In genomic region chr4:116650924-116651796, GRCm38 (mm10) we compare ENCODE assay signal across 8 mouse cellular contexts. TPM values are rescaled to one million over a fixed set of nuclear protein-coding genes. Genes with fewer than 3 reads are reported as not detected.
DNase-seq lines count a peak whose midpoint lies in the region; ATAC-seq lines count a peak whose summit lies in the region.

TSS of gene Akr1a1 (minus strand) at chr4:116651680.

- DNase-seq in adipocyte (ENCODE audit: low spot score): peak; percentile 91
- peak; percentile 96 for DNase-seq in embryo, embryonic 10 days (ENCODE audit: low spot score)
- peak; percentile 92 for DNase-seq in gastrocnemius, postnatal 14 days
- DNase-seq in left cerebral cortex, postnatal 10 days (ENCODE audit: extremely low spot score in 1 of 2, low spot score in 2 of 2): peak; percentile 88 to 95
- peak; percentile 93 for DNase-seq in right cerebral cortex, postnatal 25 days
- peak; percentile 89 to 91 for DNase-seq in urinary bladder, postnatal 4 days (ENCODE audit: low spot score in 2 of 2)

- peak; percentile 96 for ATAC-seq in inflammation-experienced regulatory T-cells, adult 6 months
- peak; percentile 91 for ATAC-seq in megakaryocyte-erythroid progenitor cell, adult 5-6 weeks (replicated peaks; ENCODE audit: low FRiP score, low TSS enrichment, poor library complexity, severe bottlenecking)

- intact Hi-C loops in gastrocnemius, postnatal 14 days (cut with DNase I; ENCODE audit: low total_unique reads): no loop called here
- intact Hi-C loops in left cerebral cortex, postnatal 10 days (cut with DNase I): loop anchor here (5.0 kb wide), 1 partner anchor 36 kb away; the partner anchor contains the start of gene Prdx1

RNA-seq across cellular contexts. Expression of gene Akr1a1, which starts in this region (rescaled TPM):
- total RNA-seq in gastrocnemius, postnatal 14 days (2021): 100 to 1,000 TPM; 226 to 247 TPM
- polyA plus RNA-seq in inflammation-experienced regulatory T-cells, adult 6 months (2017; shearing (Covaris generic)): 100 to 1,000 TPM; 297 to 370 (median 348) TPM
- total RNA-seq in left cerebral cortex, postnatal 10 days (2021): 100 to 1,000 TPM; 594 to 625 TPM
- total RNA-seq in megakaryocyte-erythroid progenitor cell, adult 5-6 weeks (2014; fragmentation: Nextera tagmentation): 163 and 243 TPM in 2 replicates
- total RNA-seq in megakaryocyte-erythroid progenitor cell, adult 5-6 weeks (2017): 460 and 502 TPM in 2 replicates

Comparison
In these comparisons a context has a peak if more than half of its experiments do, and no peak if none do; other contexts are left out.
1. Peak in every context shown above with its lines: DNase-seq and ATAC-seq.